Mouse (Mus musculus) C2C12 (cell line): ENCODE measurements around the gene Ccdc141. TPM values are rescaled to one million over a fixed set of nuclear protein-coding genes. Genes with fewer than 3 reads are reported as not detected.

Experiments used
- H3K27me3 ChIP-seq: one replicate; pipeline ENCODE4 v1.6.1; 2011; ENCODE audit not compliant: control insufficient read depth, insufficient read depth, insufficient read length
- H3K36me3 ChIP-seq: one replicate; pipeline ENCODE4 v1.6.1; 2011; ENCODE audit not compliant: control insufficient read depth, insufficient read depth
- H3K4me3 ChIP-seq: one replicate; pipeline ENCODE4 v1.5.1; 2011; ENCODE audit warnings: mild to moderate bottlenecking, control low read depth; ENCODE audit not compliant: poor library complexity, insufficient read depth, severe bottlenecking
- H3K79me2 ChIP-seq: one replicate; pipeline ENCODE4 v1.6.1; 2011; ENCODE audit not compliant: control insufficient read depth, insufficient read depth
- H3K79me3 ChIP-seq: one replicate; pipeline ENCODE4 v1.6.1; 2011; ENCODE audit warnings: low read depth, control low read depth
- H3ac ChIP-seq: one replicate; pipeline ENCODE3; 2011; ENCODE audit warnings: low read depth; ENCODE audit not compliant: control insufficient read depth, insufficient read length
- CEBPB ChIP-seq: IDR thresholded peaks from one replicate; pipeline ENCODE4 v1.6.1; 2011; ENCODE audit warnings: low read depth, mild to moderate bottlenecking, control low read depth, moderate library complexity
- CTCF ChIP-seq: IDR thresholded peaks from one replicate; pipeline ENCODE4 v1.5.1; 2011; ENCODE audit not compliant: control insufficient read depth, insufficient read depth, insufficient read length
- FOSL1 ChIP-seq: IDR thresholded peaks from one replicate; pipeline ENCODE4 v1.8.0; 2011; ENCODE audit warnings: mild to moderate bottlenecking, low read length; ENCODE audit not compliant: poor library complexity, insufficient read depth, severe bottlenecking
- MAX ChIP-seq: IDR thresholded peaks from one replicate; pipeline ENCODE4 v1.6.1; 2011; ENCODE audit warnings: mild to moderate bottlenecking, control low read depth
- MYOD1 ChIP-seq: IDR thresholded peaks from one replicate; pipeline ENCODE4 v1.6.1; 2011; ENCODE audit warnings: low read depth; ENCODE audit not compliant: control insufficient read depth, insufficient read length
- MYOG ChIP-seq: IDR thresholded peaks from one replicate; pipeline ENCODE4 v1.6.1; 2011; ENCODE audit not compliant: control insufficient read depth, insufficient read length; ENCODE audit errors: extremely low read depth
- USF1 ChIP-seq: IDR thresholded peaks from one replicate; pipeline ENCODE4 v1.6.1; 2011; ENCODE audit warnings: low read depth, mild to moderate bottlenecking, control low read depth, moderate library complexity
- polyA plus RNA-seq: library from polyadenylated mRNA; unstranded; fragments of >200 nt; fragmentation: generic; extraction: Trizol; gene quantifications from one replicate; pipeline ENCODE4 v1.2.1, GENCODE M21; 2012; ENCODE audit warnings: missing spikeins

Gene Ccdc141
- polyA plus RNA-seq, 1 experiment = 0.77 TPM

GRCm38 (mm10) chr2:77168781-77169180 lies 1.7 kb downstream of the Ccdc141 start:
- TF ChIP-seq CEBPB (no peak), MAX (no peak), USF1 (no peak), MYOD1 (no peak), CTCF (no peak), FOSL1 (no peak), MYOG (no peak)
- H3K4me3 ChIP-seq = no peak overlapping the region

DNA sequence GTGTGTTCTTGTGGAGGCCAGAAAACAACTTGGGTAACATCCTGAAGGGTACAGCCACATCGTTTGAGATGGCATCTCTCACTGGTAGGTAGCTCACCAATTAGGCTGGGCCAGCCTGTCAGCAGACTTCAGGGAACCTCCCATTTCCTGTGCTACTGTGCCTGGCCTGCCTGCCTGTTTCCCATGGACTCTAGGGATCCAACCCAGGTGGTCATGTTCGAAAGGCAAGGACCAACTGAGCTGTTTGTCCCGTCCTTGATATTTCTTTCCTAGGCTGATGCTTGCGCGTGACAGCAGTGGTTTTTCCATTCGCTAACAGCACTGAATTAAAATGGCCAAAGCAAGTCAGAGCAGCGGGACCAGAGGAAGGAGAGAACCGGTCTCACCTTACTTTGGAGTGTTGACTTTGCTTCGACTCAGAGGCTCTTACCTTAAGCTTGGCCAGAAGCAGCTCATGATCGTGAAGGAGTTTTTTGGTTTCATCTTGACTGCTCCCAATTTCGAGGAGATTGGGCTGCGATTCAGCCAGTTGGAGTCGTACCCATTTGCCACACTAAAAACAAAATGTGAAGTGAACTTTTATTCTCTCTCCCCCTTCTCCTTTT lies 2.3 kb downstream of the Ccdc141 start:
- H3ac ChIP-seq = no peak overlapping the region
- no peaks in the 10 kb centered on the region for H3K79me2 ChIP-seq
- H3K27me3 ChIP-seq = no peaks in the 10 kb centered on the region
- H3K4me3 ChIP-seq = no peak overlapping the region
- TF ChIP-seq MYOD1 (no peak), FOSL1 (no peak)
- H3K79me3 ChIP-seq = no peaks in the 10 kb centered on the region
- H3K36me3 ChIP-seq = no peaks in the 10 kb centered on the region

More at GRCm38 (mm10) chr2:77168781-77169180, 1.7 kb downstream of the Ccdc141 start:
- Histone ChIP-seq H3K36me3 (no peaks in the 10 kb centered on the region), H3ac (no peak overlapping the region), H3K27me3 (no peaks in the 10 kb centered on the region), H3K79me3 (no peaks in the 10 kb centered on the region), H3K79me2 (no peaks in the 10 kb centered on the region)

DNA sequence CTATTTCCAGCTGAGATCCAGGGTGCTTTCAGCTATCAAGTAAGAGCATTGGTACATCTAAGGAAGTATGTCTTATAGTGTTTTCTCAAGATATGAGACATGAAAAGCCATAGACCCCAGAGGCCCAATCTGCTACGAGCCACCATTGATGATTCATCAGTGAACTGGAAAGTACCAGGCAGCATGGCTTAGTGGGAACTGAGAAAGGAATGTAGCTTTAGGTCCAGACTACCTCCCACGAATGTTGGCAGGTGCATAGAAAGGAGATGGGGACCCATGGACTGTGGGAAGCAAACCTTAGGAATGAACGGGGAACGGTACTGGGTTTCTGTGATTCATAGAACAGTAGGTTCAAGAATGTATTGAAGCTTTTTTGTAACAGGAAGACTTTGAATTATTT lies 4.1 kb downstream of the Ccdc141 start:
- no peak for TF ChIP-seq MYOG
- no peak for TF ChIP-seq FOSL1
- TF ChIP-seq USF1 = no peak
- no peak for TF ChIP-seq CEBPB
- TF ChIP-seq CTCF = no peak
- no peak for TF ChIP-seq MYOD1
- TF ChIP-seq MAX = no peak
- no peaks in the 10 kb centered on the region for H3K79me3 ChIP-seq
- no peak overlapping the region for H3K4me3 ChIP-seq
- H3K36me3 ChIP-seq = no peaks in the 10 kb centered on the region
- H3ac ChIP-seq = no peak overlapping the region
- no peaks in the 10 kb centered on the region for H3K27me3 ChIP-seq
- no peaks in the 10 kb centered on the region for H3K79me2 ChIP-seq

DNA sequence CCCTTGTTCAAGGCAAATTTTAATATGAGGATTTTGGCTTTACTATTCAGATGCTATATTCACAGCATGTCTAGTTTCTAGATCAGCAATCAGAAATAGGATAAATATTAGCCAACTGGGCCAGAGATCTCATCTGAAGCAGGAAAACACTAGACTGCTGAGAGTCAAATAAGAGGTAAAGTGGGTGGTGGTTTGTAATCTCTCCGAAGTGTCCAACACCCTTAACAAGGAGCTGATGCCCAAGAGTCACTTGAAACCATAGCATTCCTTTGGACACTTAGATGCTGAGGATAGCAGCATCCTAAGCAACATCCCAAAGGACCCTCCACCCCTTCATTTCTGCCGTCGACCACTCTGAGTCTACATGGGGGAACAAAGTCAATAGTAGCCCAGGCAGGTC lies 5.8 kb downstream of the Ccdc141 start:
- Histone ChIP-seq H3K79me2 (no peaks in the 10 kb centered on the region), H3K4me3 (no peak overlapping the region), H3K27me3 (no peaks in the 10 kb centered on the region), H3K79me3 (no peaks in the 10 kb centered on the region), H3K36me3 (no peaks in the 10 kb centered on the region), H3ac (no peak overlapping the region)
- TF ChIP-seq FOSL1 (no peak), CEBPB (no peak), MYOG (no peak), MAX (no peak), CTCF (no peak), USF1 (no peak), MYOD1 (no peak)

- no peaks in the 10 kb centered on the region for H3K79me2 ChIP-seq
- TF ChIP-seq USF1 = no peak
- TF ChIP-seq CTCF = no peak
- no peak for TF ChIP-seq MYOD1
- no peak for TF ChIP-seq MYOG
- no peak for TF ChIP-seq FOSL1
- TF ChIP-seq MAX = no peak
- no peak for TF ChIP-seq CEBPB
- no peaks in the 10 kb centered on the region for H3K36me3 ChIP-seq
These were observed 7.1 kb downstream of the Ccdc141 start for GRCm38 (mm10) chr2:77163381-77163780.

DNA sequence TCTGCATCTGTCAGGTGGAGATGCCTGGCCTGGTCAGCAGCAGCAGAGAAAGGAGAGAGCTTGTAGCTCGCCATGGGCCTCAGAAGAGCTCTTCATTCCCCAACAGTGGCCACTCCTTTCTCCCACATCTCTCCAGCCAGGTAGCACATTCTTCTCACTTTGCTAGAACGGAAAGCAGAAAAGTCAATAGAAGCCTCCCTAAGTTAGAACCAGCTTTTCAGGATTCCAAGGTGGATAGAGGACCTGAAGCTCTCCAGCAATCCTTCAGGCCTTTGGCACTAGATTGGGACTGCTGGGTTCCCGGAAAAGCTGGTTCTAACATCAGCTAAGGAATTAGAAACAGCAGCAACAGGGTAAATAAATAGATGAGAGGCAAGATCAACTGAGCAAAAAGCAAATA lies 8.3 kb downstream of the Ccdc141 start:
- TF ChIP-seq FOSL1 = no peak
- TF ChIP-seq MYOD1 = no peak
- TF ChIP-seq CTCF = no peak
- no peak for TF ChIP-seq MAX
- no peak for TF ChIP-seq MYOG
- TF ChIP-seq USF1 = no peak
- TF ChIP-seq CEBPB = no peak
- Histone ChIP-seq H3K79me3 (no peaks in the 10 kb centered on the region), H3K36me3 (no peaks in the 10 kb centered on the region), H3K79me2 (no peaks in the 10 kb centered on the region), H3K4me3 (no peak overlapping the region), H3K27me3 (no peaks in the 10 kb centered on the region), H3ac (no peak overlapping the region)

More at GRCm38 (mm10) chr2:77163381-77163780, 7.1 kb downstream of the Ccdc141 start:
- no peaks in the 10 kb centered on the region for H3K27me3 ChIP-seq
- no peaks in the 10 kb centered on the region for H3K79me3 ChIP-seq
- H3ac ChIP-seq = no peak overlapping the region
- no peak overlapping the region for H3K4me3 ChIP-seq
